Mouse (Mus musculus): ENCODE data around the gene Acss2.
"Not testable (repeated sequence)": the region's sequence is repeated elsewhere in the genome, so short reads cannot be mapped to it uniquely, and the experiment has no call there.

Acss2 gene

GRCm38 (mm10) chr2:155538463-155539057 is 20.8 kb downstream of the Acss2 start:
- DNase-seq = not testable (repeated sequence)

DNA sequence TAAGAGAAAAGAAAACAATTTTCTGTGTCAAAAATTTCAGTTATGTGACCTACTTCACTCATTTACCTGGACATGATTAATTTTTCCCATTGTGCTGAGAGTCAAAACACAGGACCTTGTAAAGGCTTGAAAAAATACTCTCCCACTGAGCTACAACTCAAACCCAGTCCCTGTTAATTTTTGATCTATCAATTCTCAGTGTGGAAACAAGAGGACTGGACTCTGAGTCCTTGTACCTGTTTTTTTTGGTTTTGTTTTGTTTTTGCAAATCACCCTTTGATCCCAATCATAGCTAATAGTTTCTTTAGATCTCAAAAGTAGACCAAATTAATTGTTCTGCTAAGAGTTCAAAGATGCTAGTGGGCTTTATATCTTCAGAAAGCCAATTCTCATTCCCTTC is 21.9 kb downstream of the Acss2 start:
- DNase-seq = no peak

DNA sequence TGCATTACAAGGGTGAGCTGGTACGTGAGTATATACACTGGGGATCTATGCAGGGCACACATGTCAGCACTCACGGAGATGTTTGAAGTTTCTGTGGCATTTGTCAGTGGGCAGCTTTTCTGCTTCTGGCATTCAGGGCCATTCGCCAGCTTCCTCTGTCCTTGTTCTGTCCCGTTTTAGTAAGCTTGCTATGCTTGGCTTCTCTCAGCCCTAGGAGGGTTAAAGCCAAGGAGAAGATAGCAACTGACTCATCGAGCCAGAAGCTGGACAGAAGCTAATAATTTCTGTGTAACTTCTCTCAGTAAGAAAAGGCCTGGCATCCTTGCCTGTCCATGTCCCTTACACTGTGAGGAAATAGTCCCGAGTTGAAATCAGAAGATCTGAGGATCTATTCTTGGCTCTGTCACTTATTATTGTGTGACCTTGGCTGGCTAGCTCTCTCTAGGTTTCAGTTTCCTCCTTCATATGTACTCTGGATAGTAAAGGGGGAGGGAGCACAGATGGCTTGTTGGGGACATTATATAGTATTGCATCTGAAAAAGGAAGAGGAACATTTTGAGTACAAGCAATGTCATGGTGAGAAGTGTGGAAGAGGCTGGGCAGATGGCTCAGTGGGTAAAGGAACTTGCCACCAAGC is 23.2 kb downstream of the Acss2 start:
- DNase-seq = no peak

GRCm38 (mm10) chr2:155546955-155547354 is 29.2 kb downstream of the Acss2 start:
- no peak for DNase-seq

GRCm38 (mm10) chr2:155552336-155552735 is 34.6 kb downstream of the Acss2 start:
- no peak for DNase-seq

- DNase-seq = no peak
Observed at GRCm38 (mm10) chr2:155552949-155553354, 35.2 kb downstream of the Acss2 start.

DNA sequence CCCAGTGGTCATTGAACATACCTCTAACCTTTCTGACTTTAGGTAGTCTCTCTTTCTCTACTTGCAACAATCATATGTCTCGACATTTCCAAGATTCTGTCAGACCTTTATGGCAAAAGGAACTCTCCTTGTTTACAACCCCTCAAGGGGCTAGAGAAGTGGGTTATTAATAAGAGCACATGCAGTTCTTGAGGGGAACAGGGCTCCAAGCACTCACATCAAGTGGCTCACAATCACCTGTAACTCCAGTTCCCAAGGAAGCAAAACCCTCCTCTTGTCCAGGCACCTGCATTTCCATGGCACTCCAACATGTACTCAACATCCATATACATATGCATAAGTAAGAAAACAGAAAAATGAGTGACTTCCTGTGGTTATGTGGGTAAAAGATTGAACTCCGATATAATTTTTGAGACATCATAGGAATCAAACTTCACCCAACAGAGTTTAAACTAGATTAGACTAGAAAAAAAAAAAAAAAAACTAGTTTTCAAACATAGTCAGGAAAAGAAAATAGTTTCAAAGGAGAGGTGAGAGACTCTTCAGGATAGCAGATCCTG is 36.8 kb downstream of the Acss2 start:
- DNase-seq = no peak

- DNase-seq = no peak
Observed at GRCm38 (mm10) chr2:155562209-155562608, 44.5 kb downstream of the Acss2 start.

- DNase-seq = no peak
Observed at GRCm38 (mm10) chr2:155562934-155563333, 45.2 kb downstream of the Acss2 start.

GRCm38 (mm10) chr2:155567751-155568150 is 50.0 kb downstream of the Acss2 start:
- no peak for DNase-seq

DNA sequence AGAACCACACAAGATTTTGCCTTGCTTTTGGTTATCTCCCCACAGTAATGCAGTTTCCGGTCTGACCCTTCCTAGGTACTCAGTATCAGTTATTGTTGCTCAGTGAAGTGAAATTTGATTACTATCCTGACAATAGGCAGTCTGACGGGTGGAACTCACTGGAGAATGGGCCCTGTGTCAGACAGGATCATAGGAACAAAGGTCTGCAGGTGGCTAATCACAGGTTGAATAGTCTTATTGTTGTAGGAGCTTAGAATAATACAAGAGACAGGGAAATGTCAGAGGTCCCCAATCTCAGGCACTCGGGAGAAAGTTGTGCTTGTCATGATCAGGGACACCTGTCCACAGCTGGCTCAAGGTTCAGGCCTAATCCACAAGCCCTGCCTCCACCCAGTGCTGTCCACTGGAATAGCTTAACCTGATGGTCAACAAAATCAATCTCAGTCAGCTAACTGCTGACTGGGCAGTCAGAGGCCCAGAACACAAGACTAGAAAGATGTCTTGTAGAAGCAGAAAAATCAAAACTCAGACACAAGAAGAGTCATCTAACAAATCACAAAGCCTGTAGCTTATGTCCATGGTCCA is 51.6 kb downstream of the Acss2 start:
- no peak for DNase-seq

DNA sequence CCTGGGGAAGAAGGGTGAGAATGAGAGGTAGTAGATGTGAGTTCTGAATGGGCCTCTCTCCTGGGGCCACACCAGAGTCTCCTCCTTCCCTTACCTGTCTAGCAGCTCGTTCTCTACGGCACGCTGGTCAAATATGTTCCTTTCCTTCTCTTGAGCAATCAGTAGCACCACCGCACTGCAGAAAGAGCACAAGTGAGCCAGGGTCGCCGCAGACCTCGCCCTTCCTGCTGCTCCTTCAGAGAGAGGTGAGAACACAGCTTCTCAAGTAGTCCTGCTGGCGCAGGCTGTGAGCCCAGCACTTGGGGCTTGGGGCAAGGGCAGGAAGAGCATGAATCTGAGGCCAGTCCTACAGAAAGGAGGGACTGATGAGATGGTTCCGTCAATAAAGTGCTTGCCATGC is 55.3 kb downstream of the Acss2 start:
- no peak for DNase-seq

DNA sequence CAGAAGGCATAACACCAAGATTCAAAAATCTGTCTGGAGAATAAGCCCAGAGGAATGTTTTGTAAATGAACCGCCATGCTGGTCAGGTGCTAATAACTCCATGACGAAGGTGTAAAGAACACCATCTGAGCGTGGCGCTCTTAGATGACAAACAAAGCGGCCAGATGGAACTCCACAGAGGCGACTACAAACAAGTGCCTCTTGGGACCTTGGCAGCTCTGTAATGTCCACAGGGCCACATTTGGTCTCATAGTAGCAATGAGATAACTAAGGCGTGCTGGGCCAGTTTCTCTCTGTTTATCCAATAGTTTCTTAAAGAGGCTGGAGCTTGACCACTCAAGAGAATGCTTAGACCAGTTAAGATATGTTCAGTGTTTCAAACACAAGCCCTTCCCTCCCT is 56.2 kb downstream of the Acss2 start:
- DNase-seq = no peak

DNA sequence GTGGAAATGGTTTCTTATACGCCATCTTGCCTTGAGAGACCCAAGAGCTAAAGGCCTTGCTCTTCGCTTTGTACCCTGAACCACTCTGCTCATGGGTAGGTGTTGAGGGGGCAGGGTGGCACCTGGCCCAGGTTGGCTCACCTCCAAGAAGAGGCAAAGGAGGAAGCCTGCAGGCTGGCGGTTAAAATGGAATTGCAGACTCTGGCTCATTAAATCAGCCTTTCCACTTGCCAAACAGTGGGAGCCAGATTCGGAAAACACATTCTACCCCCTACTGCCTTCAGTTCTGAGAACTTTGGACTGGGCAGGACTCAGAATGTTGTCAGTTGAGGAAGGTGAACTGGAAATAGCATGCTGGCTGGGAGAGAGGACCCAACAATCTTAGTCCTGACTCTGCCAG is 57.0 kb downstream of the Acss2 start:
- no peak for DNase-seq

DNA sequence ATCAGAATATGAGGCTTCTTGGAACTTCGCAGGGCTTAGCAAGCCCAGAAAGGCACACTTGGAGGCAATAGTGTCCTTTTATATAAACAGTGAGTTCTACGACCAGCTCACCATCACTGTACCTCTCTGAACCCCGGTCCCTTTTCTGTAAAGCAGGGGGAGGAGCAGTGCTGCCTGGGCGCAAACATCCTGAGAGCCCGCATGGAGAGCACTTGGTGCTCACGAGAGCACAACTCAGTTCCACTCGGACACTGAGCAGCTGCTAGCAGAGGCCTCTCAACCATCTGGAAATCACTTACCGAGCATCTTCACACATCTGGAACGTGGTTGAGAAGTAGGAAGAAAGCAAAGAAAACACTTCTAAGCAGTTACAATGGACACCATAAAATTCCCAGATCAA is 58.9 kb downstream of the Acss2 start:
- DNase-seq = no peak

- DNase-seq = no peak
Observed at GRCm38 (mm10) chr2:155580331-155580730, 62.6 kb downstream of the Acss2 start.

GRCm38 (mm10) chr2:155582384-155582995 is 64.7 kb downstream of the Acss2 start:
- no peak for DNase-seq

GRCm38 (mm10) chr2:155582996-155583395 is 65.2 kb downstream of the Acss2 start:
- no peak for DNase-seq

DNA sequence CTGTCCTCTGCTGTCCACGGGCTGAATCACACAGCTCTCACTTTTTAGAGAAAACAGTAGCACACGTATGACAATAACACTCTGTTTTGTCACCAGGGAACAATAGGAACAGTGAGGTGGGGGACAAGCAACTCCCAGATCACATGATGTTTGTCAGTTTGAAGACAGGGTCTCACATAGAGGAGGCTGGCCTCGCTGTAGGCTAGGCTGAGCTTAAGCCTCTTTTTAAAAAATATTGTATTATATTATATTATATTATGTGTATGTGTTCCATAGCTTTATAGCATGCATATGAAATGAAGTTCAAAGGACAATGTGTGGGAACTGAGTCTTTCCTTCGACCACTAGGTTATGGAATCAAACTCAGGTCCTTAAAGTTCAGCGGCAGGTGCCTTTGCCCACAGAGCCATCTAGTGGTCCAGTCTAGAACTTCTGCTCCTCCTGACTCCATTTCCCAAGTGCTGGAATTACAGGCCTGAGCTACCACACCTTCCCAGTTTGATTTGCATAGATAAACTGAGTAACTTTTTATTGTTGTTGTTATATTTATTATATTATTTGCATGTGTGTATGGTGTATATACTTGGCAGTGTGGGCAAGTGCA is 66.3 kb downstream of the Acss2 start:
- DNase-seq = peak in 1 of 2 experiments; percentile 30

DNA sequence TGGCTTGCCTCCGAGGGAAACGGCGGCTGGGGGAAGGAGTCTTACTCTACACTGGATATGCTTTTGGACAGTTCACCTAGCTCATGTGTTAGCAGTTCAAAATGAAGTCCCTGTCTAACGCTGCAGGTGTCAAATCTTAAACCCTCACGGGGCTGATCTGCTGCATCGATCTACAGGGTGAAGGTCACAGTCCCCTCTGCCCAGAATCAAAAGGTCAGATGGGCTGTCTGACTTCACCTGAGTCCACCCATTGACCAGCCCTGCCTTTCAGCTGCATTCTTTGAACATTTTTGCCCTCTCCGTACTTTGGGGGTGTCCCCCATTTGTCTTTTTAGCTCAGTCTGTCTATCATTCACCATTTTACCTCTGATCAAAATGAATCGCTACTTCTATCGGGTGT is 67.3 kb downstream of the Acss2 start:
- DNase-seq = no peak

DNA sequence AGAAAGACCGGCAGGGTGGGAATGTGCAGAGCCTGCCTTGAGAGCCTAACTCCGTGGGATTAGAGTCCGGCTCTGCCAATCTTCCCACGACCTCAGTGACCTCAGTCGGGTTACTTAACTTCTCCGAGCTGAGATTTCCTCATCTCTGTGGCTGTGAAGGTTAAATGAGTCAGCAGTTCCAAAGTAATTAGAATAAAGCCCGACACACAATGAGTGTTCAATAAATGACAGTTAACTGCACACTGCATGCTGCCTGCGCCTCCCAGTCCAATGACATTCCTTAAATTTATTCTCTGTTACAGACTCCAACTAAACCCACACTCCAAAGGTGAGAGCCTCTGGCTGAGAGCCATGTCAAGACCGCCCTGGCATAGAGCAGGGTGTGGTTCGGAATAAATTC is 67.7 kb downstream of the Acss2 start:
- no peak for DNase-seq

DNA sequence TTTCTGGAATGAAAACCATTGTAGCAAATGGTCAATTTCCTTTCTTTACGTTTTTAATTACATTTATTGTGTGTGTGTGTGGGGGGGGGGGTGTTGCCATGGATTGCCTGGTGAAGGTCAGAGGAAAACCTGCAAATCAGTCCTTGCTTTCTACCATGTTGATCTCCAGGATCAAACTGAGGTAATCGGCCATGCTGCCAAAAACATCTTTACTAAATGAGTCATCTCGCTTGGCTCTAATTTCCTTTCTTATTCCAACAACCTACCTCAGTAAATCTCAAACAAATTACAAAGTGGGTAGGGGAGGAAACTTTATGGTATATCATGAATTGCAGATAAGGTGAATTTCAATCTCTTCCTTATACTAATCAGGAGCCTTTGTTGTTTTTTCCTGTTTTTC is 70.4 kb downstream of the Acss2 start:
- DNase-seq = no peak

DNA sequence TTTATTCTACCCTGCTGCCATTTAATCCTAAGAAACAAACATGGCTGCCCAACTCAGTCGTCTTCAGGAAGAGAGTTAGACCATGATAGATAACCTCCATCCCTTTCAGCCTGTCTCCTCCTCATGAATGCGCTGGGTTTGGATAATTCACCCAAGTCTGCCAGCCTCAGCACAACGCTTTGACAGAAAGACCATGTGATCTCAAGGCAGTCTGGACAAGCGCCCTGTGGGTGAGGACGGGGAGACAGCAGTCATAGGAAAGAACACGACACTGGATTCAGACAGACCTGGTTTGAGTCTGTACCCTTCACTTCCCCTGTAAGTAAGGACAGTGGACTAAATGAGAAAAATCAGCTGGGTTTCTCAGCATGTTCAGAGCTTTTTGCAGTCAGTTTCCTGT is 71.8 kb downstream of the Acss2 start:
- no peak for DNase-seq

Data from spleen, adult 18-20 months (tissue).